Mouse (Mus musculus) lung, embryonic 15.5 days (tissue): ENCODE data around the gene Gldc. TPM values are rescaled to one million over a fixed set of nuclear protein-coding genes. Genes with fewer than 3 reads are reported as not detected.
"Not testable (repeated sequence)": the region's sequence is repeated elsewhere in the genome, so short reads cannot be mapped to it uniquely, and the experiment has no call there.

Experiments
- ATAC-seq: fragments of 200-750 bp; cut with Nextera tagmentation; 2 replicates; pipeline ENCODE4 v1.8.0; 2017; ENCODE audit warnings: moderate number of reproducible peaks, borderline replicate concordance; ENCODE audit not compliant: low FRiP score, low TSS enrichment; ENCODE audit errors: extremely low read depth
- H3K27ac ChIP-seq: fragments of 300-500 bp; sonication (generic); 2 replicates; pipeline ENCODE4 v1.5.1; 2015; ENCODE audit warnings: moderate library complexity, mild to moderate bottlenecking, inconsistent platforms
- H3K27me3 ChIP-seq: fragments of 300-500 bp; sonication (generic); 2 replicates; pipeline ENCODE4 v1.6.1; 2015; ENCODE audit warnings: inconsistent platforms
- H3K36me3 ChIP-seq: fragments of 300-500 bp; sonication (generic); 2 replicates; pipeline ENCODE4 v1.6.1; 2015; ENCODE audit warnings: inconsistent platforms
- H3K4me1 ChIP-seq: fragments of 300-500 bp; sonication (generic); 2 replicates; pipeline ENCODE4 v1.6.1; 2015; ENCODE audit warnings: inconsistent platforms
- H3K4me2 ChIP-seq: fragments of 300-500 bp; sonication (generic); 2 replicates; pipeline ENCODE4 v1.6.1; 2015; ENCODE audit warnings: inconsistent platforms, mild to moderate bottlenecking, moderate library complexity
- H3K4me3 ChIP-seq: fragments of 300-500 bp; sonication (generic); 2 replicates; pipeline ENCODE4 v1.5.1; 2015; ENCODE audit warnings: mild to moderate bottlenecking, inconsistent platforms
- H3K9ac ChIP-seq: fragments of 300-500 bp; sonication (generic); 2 replicates; pipeline ENCODE4 v1.6.1; 2015; ENCODE audit warnings: inconsistent platforms
- H3K9me3 ChIP-seq: fragments of 300-500 bp; sonication (generic); 2 replicates; pipeline ENCODE4 v1.6.1; 2016; ENCODE audit warnings: inconsistent platforms
- WGBS: fragments of 180-500 bp; shearing (Covaris S2); methylation state at CpG from one replicate; pipeline ENCODE4 v1.1.7; 2015; 5-methylcytosine and 5-hydroxymethylcytosine counted together
- polyA plus RNA-seq: library from polyadenylated mRNA; unstranded; fragments of >200 nt; fragmentation: Nextera tagmentation; extraction: Ambion mirVana; gene quantifications from 2 replicates; pipeline ENCODE4 v1.2.1, GENCODE M21; 2015

Gene Gldc
- polyA plus RNA-seq, result 0.65 TPM in 2 replicates

DNA sequence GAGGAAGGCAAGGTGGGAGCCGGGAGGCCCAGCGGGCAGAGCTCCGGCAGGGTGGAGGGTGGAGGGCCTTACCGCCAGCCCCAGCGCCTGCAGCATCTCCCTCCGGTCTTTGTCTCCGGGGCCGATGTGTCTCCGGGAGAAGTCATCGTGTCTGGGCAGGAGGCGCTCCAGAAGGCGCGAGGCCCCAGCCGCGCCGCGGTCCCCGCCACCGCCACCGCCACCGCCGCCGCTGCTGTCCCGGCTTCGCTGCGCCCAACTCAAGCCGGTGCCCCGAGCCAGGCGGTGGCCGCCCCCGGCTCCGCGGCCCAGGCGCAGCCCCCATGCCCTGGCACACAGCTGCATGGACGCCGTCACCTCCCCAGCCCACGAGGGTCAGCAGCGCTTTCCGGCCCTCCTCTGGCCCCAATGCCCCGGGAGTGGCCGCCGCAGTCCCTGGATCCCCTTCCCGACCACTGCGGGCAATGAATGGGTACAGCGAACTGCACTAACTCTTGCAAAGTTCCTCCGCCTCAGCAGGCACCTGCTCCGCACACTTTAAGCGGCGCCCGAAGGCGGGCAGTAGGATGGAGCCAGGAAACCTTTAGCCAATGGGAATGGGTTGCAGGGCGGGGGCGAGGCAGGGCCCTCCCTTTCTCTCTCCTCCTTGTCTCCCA, at the start of gene Gldc:
Gene Gldc (minus strand): TSS at position 511 of the 653 bp plus-strand sequence.
- peak within 1 kb of the TSS; percentile 23 for H3K9ac ChIP-seq
- H3K36me3 ChIP-seq, result no peaks in the 10 kb centered on the region
- H3K4me3 ChIP-seq, result peak within 1 kb of the TSS; percentile 42
- H3K9me3 ChIP-seq, result no peaks in the 10 kb centered on the region
- under 1% methylated on average over 41 of the region's 53 CpGs for WGBS
- H3K4me1 ChIP-seq, result peaks cover 13% of the 10 kb centered on the region; the same call in 1 of the 2 replicates
- peak within 1 kb of the TSS; percentile 97 for H3K4me2 ChIP-seq
- no peak within 1 kb of the TSS for H3K27ac ChIP-seq
- peak; percentile 79; the same call in 1 of the 2 replicates for ATAC-seq
- H3K27me3 ChIP-seq, result peaks cover 43% of the 10 kb centered on the region

DNA sequence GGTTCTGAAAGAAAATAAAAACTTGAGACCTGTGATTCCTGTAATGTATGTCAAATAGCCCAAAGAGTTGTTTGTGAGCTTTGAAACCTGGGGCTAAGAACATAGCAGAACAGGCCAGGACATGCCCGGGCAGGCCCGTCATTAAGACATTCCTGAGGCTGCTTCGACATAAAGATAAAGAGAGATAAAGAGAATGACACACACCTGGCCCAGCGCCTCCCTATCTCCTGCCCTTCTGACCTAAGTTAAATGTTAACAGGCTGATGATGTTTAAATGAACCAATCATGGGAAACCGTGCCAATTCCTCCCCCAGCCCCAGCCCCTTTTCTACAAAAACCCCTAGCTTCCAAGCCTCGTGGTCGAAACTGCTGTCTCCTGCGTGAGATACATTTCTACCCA, 47.4 kb upstream of the Gldc start:
- not testable (repeated sequence) for H3K9me3 ChIP-seq, H3K4me3 ChIP-seq, H3K4me1 ChIP-seq, H3K27me3 ChIP-seq, ATAC-seq, H3K4me2 ChIP-seq, H3K9ac ChIP-seq, H3K27ac ChIP-seq, H3K36me3 ChIP-seq
- WGBS, result 39% methylated on average over 8 of the region's 8 CpGs

DNA sequence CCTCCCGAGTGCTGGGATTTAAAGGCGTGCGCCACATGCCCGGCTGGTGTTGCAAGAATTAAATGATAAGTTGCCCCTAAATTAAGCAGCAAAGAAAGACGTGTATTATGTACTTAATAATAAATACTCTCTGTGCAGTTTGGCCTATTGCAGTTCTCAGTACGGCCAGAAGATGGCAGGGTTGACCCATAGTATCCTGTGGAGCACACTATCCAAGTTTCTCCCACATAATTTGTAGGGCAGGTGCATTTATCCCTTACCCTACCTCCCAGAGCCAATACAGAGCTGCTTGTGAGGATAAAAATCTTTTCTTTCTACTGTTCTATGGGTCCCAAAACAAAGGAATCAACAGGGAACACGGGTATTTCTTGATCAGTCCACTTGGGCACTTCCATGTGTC, 42.1 kb upstream of the Gldc start:
- Histone ChIP-seq H3K36me3 (no peaks in the 10 kb centered on the region), H3K9me3 (no peaks in the 10 kb centered on the region), H3K4me1 (no peaks in the 10 kb centered on the region), H3K27me3 (no peaks in the 10 kb centered on the region), H3K9ac (no peak overlapping the region), H3K4me2 (no peak overlapping the region), H3K4me3 (no peak overlapping the region), H3K27ac (no peak overlapping the region)
- WGBS, result 10% methylated on average over 7 of the region's 7 CpGs
- no peak for ATAC-seq

DNA sequence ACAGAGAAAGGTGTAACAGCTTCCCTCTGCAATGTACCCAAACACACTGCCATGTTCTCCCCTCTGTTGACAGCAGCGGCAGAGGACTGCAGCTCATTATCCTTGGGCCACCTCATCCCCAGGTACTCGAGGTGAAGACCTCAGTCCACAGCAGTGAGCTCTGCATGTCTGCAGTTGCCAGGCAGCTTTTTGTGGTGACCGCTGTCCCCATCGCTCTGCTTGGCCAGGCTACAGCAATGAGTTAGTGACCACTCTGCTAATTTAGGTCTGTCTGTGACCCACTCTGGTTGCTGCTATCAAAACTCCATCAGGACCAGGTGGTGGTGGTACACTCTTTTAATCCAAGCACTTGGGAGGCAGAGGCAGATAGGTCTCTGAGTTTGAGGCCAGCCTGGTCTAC, 41.0 kb upstream of the Gldc start:
- H3K4me3 ChIP-seq, result no peak overlapping the region
- 65% methylated on average over 4 of the region's 4 CpGs for WGBS
- H3K27ac ChIP-seq, result no peak overlapping the region
- no peaks in the 10 kb centered on the region for H3K4me1 ChIP-seq
- no peaks in the 10 kb centered on the region for H3K9me3 ChIP-seq
- H3K36me3 ChIP-seq, result no peaks in the 10 kb centered on the region
- H3K27me3 ChIP-seq, result no peaks in the 10 kb centered on the region
- H3K9ac ChIP-seq, result no peak overlapping the region
- no peak overlapping the region for H3K4me2 ChIP-seq
- ATAC-seq, result no peak

DNA sequence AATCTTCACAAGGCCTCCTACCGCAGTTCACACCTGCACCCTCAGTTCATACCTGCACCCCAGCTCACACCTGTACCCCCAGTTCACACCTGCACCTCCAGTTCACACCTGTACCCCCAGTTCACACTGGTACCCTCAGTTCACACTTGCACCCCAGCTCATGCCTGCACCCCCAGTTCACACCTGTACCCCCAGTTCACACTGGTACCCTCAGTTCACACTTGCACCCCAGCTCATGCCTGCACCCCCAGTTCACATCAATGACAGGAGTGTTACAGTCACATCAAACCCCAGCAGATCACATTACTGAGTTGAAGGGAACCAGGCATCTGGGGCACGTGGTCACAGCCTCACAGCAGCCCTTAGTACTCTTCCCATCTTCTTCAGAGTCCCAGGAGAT, 40.5 kb upstream of the Gldc start:
- not testable (repeated sequence) for H3K36me3 ChIP-seq, H3K4me1 ChIP-seq, H3K27ac ChIP-seq, H3K4me3 ChIP-seq, ATAC-seq, H3K9me3 ChIP-seq, H3K9ac ChIP-seq, H3K27me3 ChIP-seq, H3K4me2 ChIP-seq
- 62% methylated on average over 2 of the region's 2 CpGs for WGBS

DNA sequence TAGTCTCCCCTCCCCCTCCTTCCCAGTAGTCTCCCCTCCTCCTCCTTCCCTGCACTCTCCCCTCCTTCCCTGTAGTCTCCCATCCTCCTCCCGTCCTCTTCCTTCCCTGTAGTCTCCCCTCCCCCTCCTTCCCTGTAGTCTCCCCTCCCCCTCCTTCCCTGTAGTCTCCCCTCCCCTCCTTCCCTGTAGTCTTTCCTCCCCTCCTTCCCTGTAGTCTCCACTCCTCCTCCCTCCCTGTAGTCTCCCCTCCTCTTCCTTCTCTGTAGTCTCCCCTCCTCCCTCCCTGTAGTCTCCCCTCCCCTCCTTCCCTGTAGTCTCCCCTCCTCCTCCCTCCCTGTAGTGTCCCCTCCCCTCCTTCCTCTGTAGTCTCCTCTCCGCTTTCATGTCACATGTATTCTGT, 38.8 kb upstream of the Gldc start:
- 32% methylated on average over 2 of the region's 2 CpGs for WGBS
- ATAC-seq, result no peak
- no peak overlapping the region for H3K27ac ChIP-seq

DNA sequence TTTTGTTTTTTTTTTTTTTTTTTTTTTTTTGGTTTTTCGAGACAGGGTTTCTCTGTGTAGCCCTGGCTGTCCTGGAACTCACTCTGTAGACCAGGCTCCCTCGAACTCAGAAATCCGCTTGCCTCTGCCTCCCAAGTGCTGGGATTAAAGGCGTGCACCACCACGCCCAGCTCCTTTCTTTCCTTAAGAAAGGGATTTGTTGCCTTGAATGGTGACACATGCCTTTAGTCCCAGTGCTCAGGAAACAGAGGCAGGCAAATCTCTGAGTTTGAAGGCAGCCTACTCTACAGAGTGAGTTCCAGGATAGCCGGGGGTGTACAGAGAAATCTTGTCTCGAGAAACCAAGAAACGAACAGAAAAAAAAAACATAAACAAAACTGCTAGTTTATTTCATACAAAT, 33.8 kb upstream of the Gldc start:
- 79% methylated on average over 8 of the region's 8 CpGs for WGBS

More for the DNA sequence above, 38.8 kb upstream of the Gldc start:
- no peaks in the 10 kb centered on the region for H3K9me3 ChIP-seq
- H3K9ac ChIP-seq, result no peak overlapping the region
- H3K27me3 ChIP-seq, result no peaks in the 10 kb centered on the region
- no peaks in the 10 kb centered on the region for H3K36me3 ChIP-seq
- no peak overlapping the region for H3K4me3 ChIP-seq
- no peaks in the 10 kb centered on the region for H3K4me1 ChIP-seq
- no peak overlapping the region for H3K4me2 ChIP-seq

DNA sequence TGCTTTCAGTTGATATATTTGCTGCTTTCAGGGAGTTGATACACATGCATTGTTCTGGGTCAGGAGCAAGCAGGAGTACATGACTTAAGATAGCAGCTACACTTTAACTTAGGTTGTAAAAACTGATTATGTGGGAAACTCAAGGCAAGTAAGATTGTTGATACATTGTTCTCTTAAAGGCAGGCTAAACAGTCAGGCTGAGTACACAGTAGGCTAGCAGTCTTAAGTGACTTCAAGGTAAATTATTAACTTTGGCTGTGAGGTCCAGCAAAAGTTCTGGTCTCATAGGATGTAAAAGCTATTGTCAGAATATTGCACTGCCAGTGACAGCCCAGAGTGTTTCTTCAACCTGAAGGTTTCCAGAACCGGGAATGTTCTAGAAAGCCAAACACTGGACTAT, 31.8 kb upstream of the Gldc start:
- Histone ChIP-seq H3K27ac (no peak overlapping the region), H3K9me3 (no peaks in the 10 kb centered on the region), H3K4me2 (no peak overlapping the region), H3K4me1 (no peaks in the 10 kb centered on the region), H3K9ac (no peak overlapping the region), H3K36me3 (no peaks in the 10 kb centered on the region), H3K27me3 (no peaks in the 10 kb centered on the region), H3K4me3 (no peak overlapping the region)
- no peak for ATAC-seq
- WGBS, result 64% methylated on average over 1 of the region's 1 CpGs

More for the DNA sequence above, 33.8 kb upstream of the Gldc start:
- not testable (repeated sequence) for H3K4me2 ChIP-seq, H3K4me3 ChIP-seq, H3K4me1 ChIP-seq, ATAC-seq, H3K27ac ChIP-seq, H3K9me3 ChIP-seq, H3K27me3 ChIP-seq, H3K9ac ChIP-seq, H3K36me3 ChIP-seq

DNA sequence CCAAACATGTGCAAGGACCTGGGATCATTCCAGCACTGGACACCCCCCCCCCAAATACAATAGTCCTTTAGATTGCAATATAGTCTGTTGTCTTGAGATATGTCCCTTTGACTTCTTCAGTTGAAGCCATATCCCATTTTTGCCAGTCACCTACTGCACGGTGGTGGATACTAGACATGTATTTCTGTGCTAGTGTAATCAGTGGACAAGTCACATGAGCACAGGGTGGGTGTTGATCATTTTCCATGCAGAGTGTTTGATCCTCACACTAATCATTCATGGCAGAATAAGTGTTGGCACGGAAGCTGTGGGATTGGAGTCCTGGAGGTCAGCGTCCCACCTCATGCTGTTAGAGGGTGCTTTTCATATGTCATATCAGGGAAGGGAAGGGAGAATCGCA, 30.6 kb upstream of the Gldc start:
- no peaks in the 10 kb centered on the region for H3K27me3 ChIP-seq

DNA sequence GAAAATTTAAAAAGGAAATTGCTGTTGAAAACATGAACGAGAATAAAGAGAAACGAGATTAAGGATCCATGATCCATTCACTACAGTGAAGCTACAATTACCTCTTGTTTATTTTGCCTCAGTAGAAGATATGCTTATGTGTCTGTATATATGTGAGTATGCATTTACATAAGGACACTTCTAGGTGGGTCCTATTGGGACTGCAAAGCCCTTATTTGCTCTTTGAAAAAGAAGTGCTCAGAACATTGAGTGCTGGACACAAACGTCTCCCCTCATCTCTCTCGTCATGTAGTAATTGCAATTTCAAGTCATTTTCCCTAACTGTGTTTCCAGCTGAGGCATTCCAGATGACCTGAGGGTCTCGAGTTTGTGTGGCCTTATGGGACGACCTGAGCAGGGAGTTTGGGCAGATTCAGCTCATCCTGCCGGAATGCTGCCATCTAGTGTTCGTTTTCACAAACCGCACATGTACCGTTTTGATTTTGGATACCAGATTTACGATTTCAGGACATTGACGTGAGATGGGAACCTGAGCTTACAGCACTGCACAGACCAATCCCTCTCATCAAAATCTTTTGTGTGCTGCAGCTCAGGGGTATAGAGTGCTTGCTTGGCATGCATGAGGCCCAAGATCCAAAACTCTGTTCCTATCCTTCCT, 30.1 kb upstream of the Gldc start:
- Histone ChIP-seq H3K27me3 (no peaks in the 10 kb centered on the region), H3K4me2 (no peak overlapping the region), H3K9me3 (no peaks in the 10 kb centered on the region), H3K4me3 (no peak overlapping the region), H3K4me1 (no peaks in the 10 kb centered on the region), H3K36me3 (no peaks in the 10 kb centered on the region), H3K27ac (no peak overlapping the region), H3K9ac (no peak overlapping the region)
- ATAC-seq, result no peak
- 17% methylated on average over 12 of the region's 12 CpGs for WGBS

More for the DNA sequence above, 30.6 kb upstream of the Gldc start:
- no peaks in the 10 kb centered on the region for H3K9me3 ChIP-seq
- no peaks in the 10 kb centered on the region for H3K4me1 ChIP-seq
- no peaks in the 10 kb centered on the region for H3K36me3 ChIP-seq
- H3K9ac ChIP-seq, result no peak overlapping the region
- WGBS, result 75% methylated on average over 4 of the region's 4 CpGs
- no peak overlapping the region for H3K27ac ChIP-seq
- no peak overlapping the region for H3K4me3 ChIP-seq
- no peak for ATAC-seq
- H3K4me2 ChIP-seq, result no peak overlapping the region

DNA sequence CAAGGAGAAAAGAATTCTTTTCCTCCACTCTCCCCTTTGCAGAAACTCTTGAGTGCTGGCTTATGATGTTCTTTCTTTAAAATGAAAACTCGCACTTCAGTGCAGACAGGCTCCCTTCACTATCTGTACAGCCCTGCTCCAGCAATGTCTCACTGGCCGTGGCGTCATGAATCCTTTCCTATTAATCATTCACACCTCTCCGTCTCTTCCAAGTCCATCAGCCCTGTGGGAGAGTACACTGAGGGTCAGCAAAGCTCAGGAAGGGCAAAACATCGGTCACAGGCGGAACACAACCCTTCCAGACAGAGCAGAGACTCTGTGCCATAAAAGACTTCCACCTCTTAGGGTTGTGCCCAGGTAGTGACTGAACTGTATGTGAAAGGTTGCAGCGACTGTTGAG, 26.9 kb upstream of the Gldc start:
- 43% methylated on average over 7 of the region's 7 CpGs for WGBS
- no peak overlapping the region for H3K9ac ChIP-seq
- H3K36me3 ChIP-seq, result no peaks in the 10 kb centered on the region
- no peak overlapping the region for H3K27ac ChIP-seq
- no peaks in the 10 kb centered on the region for H3K9me3 ChIP-seq
- H3K27me3 ChIP-seq, result no peaks in the 10 kb centered on the region
- ATAC-seq, result no peak
- no peaks in the 10 kb centered on the region for H3K4me1 ChIP-seq
- H3K4me2 ChIP-seq, result no peak overlapping the region
- H3K4me3 ChIP-seq, result no peak overlapping the region

DNA sequence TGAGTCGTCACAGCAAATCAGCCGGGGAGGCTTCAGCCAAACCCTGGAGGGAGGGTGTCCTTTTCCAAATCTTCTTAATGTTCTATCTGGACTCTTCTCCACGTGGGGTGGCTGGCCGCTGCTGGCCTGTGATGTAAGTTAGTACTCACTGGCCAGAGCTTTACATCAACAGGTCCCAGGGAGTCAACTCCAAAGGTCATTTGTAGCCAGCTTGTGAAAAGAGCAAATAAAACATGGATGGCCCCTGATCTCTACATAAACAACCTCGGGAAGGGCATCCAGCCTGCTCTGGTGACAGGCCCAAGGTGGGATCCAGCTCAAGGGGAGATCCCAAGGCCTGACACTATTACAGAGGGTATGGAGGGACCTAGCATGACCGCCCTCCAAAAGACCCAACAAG, 19.8 kb upstream of the Gldc start:
- no peaks in the 10 kb centered on the region for H3K36me3 ChIP-seq
- no peak overlapping the region for H3K4me3 ChIP-seq
- H3K4me1 ChIP-seq, result no peaks in the 10 kb centered on the region
- no peak for ATAC-seq
- H3K27me3 ChIP-seq, result no peaks in the 10 kb centered on the region
- 62% methylated on average over 6 of the region's 6 CpGs for WGBS
- 0 out of 2 replicates have a peak, but pooled peaks cover under 1% of the 10 kb centered on the region for H3K9me3 ChIP-seq
- no peak overlapping the region for H3K27ac ChIP-seq
- H3K9ac ChIP-seq, result no peak overlapping the region
- no peak overlapping the region for H3K4me2 ChIP-seq
